In genomic region chr16:5431111-5431510, GRCm38 (mm10) we compare ENCODE assay signal across 9 mouse cellular contexts.
DNase-seq lines count a peak whose midpoint lies in the region; ATAC-seq and TF ChIP-seq lines count a peak whose summit lies in the region.
"Had no signal": no experiment of that assay in that cellular context is flagged by ENCODE, and none has a peak within 500 bp of the region (broad histone marks: within the 10 kb centered on the region; RNA-seq: fewer than 3 reads in every experiment).

No protein-coding gene starts in this region.

- peak; percentile 68 for DNase-seq in MN1 (ENCODE audit: low spot score)
- DNase-seq in heart, adult 11 months, result peak; percentile 97
- DNase-seq in layer of hippocampus, adult 9-11 months, result peak; percentile 88
- no peak for DNase-seq in urinary bladder, adult 2 months (ENCODE audit: low spot score)
- no peak for DNase-seq in thymus, postnatal 4 days
- no peak for DNase-seq in kidney, adult 2 months
- DNase-seq in urinary bladder, postnatal 10 days (ENCODE audit: low spot score), result no peak

- H3K4me3 ChIP-seq in kidney, adult 2 months (ENCODE audit: insufficient read depth, low read depth, low read length), result no peak overlapping the region
- H3K4me3 ChIP-seq: neural tube, embryonic 12.5 days had no signal

- TF ChIP-seq POLR2A in kidney, adult 2 months (IDR thresholded peaks at IDR 0.05; ENCODE audit: low read depth, low read length), result no peak

- ATAC-seq in cerebellum, adult (ENCODE audit: insufficient number of reproducible peaks, low FRiP score, low TSS enrichment), result peak; percentile 93

- TF ChIP-seq CTCF in kidney, adult 2 months (conservative IDR thresholded peaks at IDR 0.05; ENCODE audit: insufficient read depth, insufficient read length, low read depth, low read length), result no peak

- 56% methylated on average over 3 of the region's 3 CpGs for WGBS in kidney, adult 2 months

- H3K27me3 ChIP-seq in kidney, adult 2 months (replicated peaks; ENCODE audit: control insufficient read depth, insufficient read depth, low read length), result no peaks in the 10 kb centered on the region
- H3K27me3 ChIP-seq: neural tube, embryonic 12.5 days had no signal

- H3K27ac ChIP-seq in kidney, adult 2 months (ENCODE audit: insufficient read depth, low read depth, low read length), result no peak overlapping the region
- H3K27ac ChIP-seq: neural tube, embryonic 12.5 days had no signal

- no peaks in the 10 kb centered on the region for H3K36me3 ChIP-seq in kidney, adult 2 months (ENCODE audit: control insufficient read depth, insufficient read depth, low read length)
- H3K36me3 ChIP-seq: neural tube, embryonic 12.5 days had no signal

- no peaks in the 10 kb centered on the region for H3K4me1 ChIP-seq in kidney, adult 2 months (ENCODE audit: control insufficient read depth, insufficient read depth, low read length)
- H3K4me1 ChIP-seq: neural tube, embryonic 12.5 days had no signal

Comparison
In these comparisons a context has a peak if more than half of its experiments do, and no peak if none do; other contexts are left out.
1. DNase-seq: peak in MN1 (single experiment), heart, adult 11 months (single experiment) and layer of hippocampus, adult 9-11 months (single experiment); none in urinary bladder, adult 2 months (single experiment), thymus, postnatal 4 days (single experiment), kidney, adult 2 months (single experiment) and urinary bladder, postnatal 10 days (single experiment).